Mouse (Mus musculus) limb, embryonic 15.5 days (tissue): Measurements from ENCODE around the gene Leng9. TPM values are rescaled to one million over a fixed set of nuclear protein-coding genes. Genes with fewer than 3 reads are reported as not detected.
A peak's percentile ranks its signal among the peaks of the same experiment; 100 is the strongest.

ENCODE experiments used
- ATAC-seq: fragments of 200-750 bp; cut with Nextera tagmentation; 2 replicates; pipeline ENCODE4 v1.8.0; 2017; ENCODE audit warnings: low read depth, moderate TSS enrichment; ENCODE audit not compliant: insufficient number of reproducible peaks, low FRiP score, low TSS enrichment
- H3K27ac ChIP-seq: fragments of 300-500 bp; sonication (generic); 2 replicates; pipeline ENCODE4 v1.5.1; 2015; ENCODE audit warnings: moderate library complexity, mild to moderate bottlenecking, inconsistent platforms
- H3K27me3 ChIP-seq: fragments of 300-500 bp; sonication (generic); 2 replicates; pipeline ENCODE4 v1.6.1; 2015; ENCODE audit warnings: inconsistent platforms
- H3K36me3 ChIP-seq: fragments of 300-500 bp; sonication (generic); 2 replicates; pipeline ENCODE4 v1.6.1; 2015; ENCODE audit warnings: inconsistent platforms
- H3K4me1 ChIP-seq: fragments of 300-500 bp; sonication (generic); 2 replicates; pipeline ENCODE4 v1.6.1; 2015; ENCODE audit warnings: inconsistent platforms
- H3K4me2 ChIP-seq: fragments of 300-500 bp; sonication (generic); 2 replicates; pipeline ENCODE4 v1.6.1; 2015; ENCODE audit warnings: mild to moderate bottlenecking, inconsistent platforms
- H3K4me3 ChIP-seq: fragments of 300-500 bp; sonication (generic); 2 replicates; pipeline ENCODE4 v1.5.1; 2015; ENCODE audit warnings: mild to moderate bottlenecking, inconsistent platforms
- H3K9ac ChIP-seq: fragments of 300-500 bp; sonication (generic); 2 replicates; pipeline ENCODE4 v1.6.1; 2015; ENCODE audit warnings: inconsistent platforms
- H3K9me3 ChIP-seq: fragments of 300-500 bp; sonication (generic); 2 replicates; pipeline ENCODE4 v1.6.1; 2016; ENCODE audit warnings: inconsistent platforms
- WGBS: fragments of 180-500 bp; shearing (Covaris S2); methylation state at CpG from one replicate; pipeline ENCODE4 v1.1.7; 2015; 5-methylcytosine and 5-hydroxymethylcytosine counted together
- polyA plus RNA-seq: library from polyadenylated mRNA; unstranded; fragments of >200 nt; fragmentation: Nextera tagmentation; extraction: Ambion mirVana; gene quantifications from 2 replicates; pipeline ENCODE4 v1.2.1, GENCODE M21; 2015

The Leng9 gene
- polyA plus RNA-seq, 1 experiment from 2014 or later, result 6.2 TPM

GRCm38 (mm10) chr7:4119976-4120921 is 29.9 kb downstream of the Leng9 start:
- no peak overlapping the region for H3K27ac ChIP-seq
- H3K36me3 ChIP-seq, result no peaks in the 10 kb centered on the region
- 28% methylated on average over 18 of the region's 19 CpGs for WGBS
- peaks cover 36% of the 10 kb centered on the region for H3K27me3 ChIP-seq
- H3K4me3 ChIP-seq, result peak overlapping the region; percentile 41
- peaks cover 27% of the 10 kb centered on the region for H3K4me1 ChIP-seq
- no peak overlapping the region for H3K9ac ChIP-seq
- no peaks in the 10 kb centered on the region for H3K9me3 ChIP-seq
- H3K4me2 ChIP-seq, result peak overlapping the region; percentile 78; the same call in 1 of the 2 replicates
- no peak for ATAC-seq

- Histone ChIP-seq H3K27me3 (peaks cover 36% of the 10 kb centered on the region), H3K36me3 (no peaks in the 10 kb centered on the region), H3K4me3 (peak within 1 kb of the TSS; percentile 41), H3K4me2 (peak within 1 kb of the TSS; percentile 78), H3K4me1 (peaks cover 20% of the 10 kb centered on the region), H3K9ac (peak within 1 kb of the TSS; percentile 45), H3K27ac (no peak within 1 kb of the TSS), H3K9me3 (no peaks in the 10 kb centered on the region)
- WGBS, result 1% methylated on average over 32 of the region's 37 CpGs
- ATAC-seq, result no peak
Observed at GRCm38 (mm10) chr7:4119344-4119902, 30.8 kb downstream of the Leng9 start, which contains the start of gene Ttyh1. Ttyh1 (plus strand) TSS chr7:4119408.

GRCm38 (mm10) chr7:4117050-4117814 is 32.9 kb downstream of the Leng9 start:
- WGBS, result 58% methylated on average over 8 of the region's 8 CpGs

GRCm38 (mm10) chr7:4111766-4112165 is 38.4 kb downstream of the Leng9 start:
- no peaks in the 10 kb centered on the region for H3K36me3 ChIP-seq
- no peaks in the 10 kb centered on the region for H3K9me3 ChIP-seq
- no peak overlapping the region for H3K27ac ChIP-seq
- no peaks in the 10 kb centered on the region for H3K27me3 ChIP-seq
- H3K9ac ChIP-seq, result no peak overlapping the region
- no peak overlapping the region for H3K4me2 ChIP-seq
- no peak overlapping the region for H3K4me3 ChIP-seq
- H3K4me1 ChIP-seq, result no peaks in the 10 kb centered on the region
- 46% methylated on average over 3 of the region's 3 CpGs for WGBS
- no peak for ATAC-seq

More at GRCm38 (mm10) chr7:4117050-4117814, 32.9 kb downstream of the Leng9 start:
- Histone ChIP-seq H3K9ac (no peak overlapping the region), H3K27me3 (peaks cover 36% of the 10 kb centered on the region), H3K36me3 (no peaks in the 10 kb centered on the region), H3K9me3 (no peaks in the 10 kb centered on the region), H3K4me3 (no peak overlapping the region), H3K4me1 (peaks cover 9% of the 10 kb centered on the region), H3K27ac (no peak overlapping the region), H3K4me2 (no peak overlapping the region)
- ATAC-seq, result no peak

- Histone ChIP-seq H3K4me1 (no peaks in the 10 kb centered on the region), H3K9me3 (no peaks in the 10 kb centered on the region), H3K27me3 (no peaks in the 10 kb centered on the region), H3K36me3 (no peaks in the 10 kb centered on the region), H3K27ac (no peak overlapping the region), H3K9ac (no peak overlapping the region), H3K4me3 (no peak overlapping the region), H3K4me2 (no peak overlapping the region)
- ATAC-seq, result no peak
- 14% methylated on average over 4 of the region's 4 CpGs for WGBS
Observed at GRCm38 (mm10) chr7:4103411-4103810, 46.8 kb downstream of the Leng9 start.

GRCm38 (mm10) chr7:4101144-4101543 is 49.0 kb downstream of the Leng9 start:
- no peak for ATAC-seq
- H3K9ac ChIP-seq, result no peak overlapping the region
- H3K36me3 ChIP-seq, result no peaks in the 10 kb centered on the region
- no peak overlapping the region for H3K4me2 ChIP-seq
- no peak overlapping the region for H3K4me3 ChIP-seq
- H3K27me3 ChIP-seq, result no peaks in the 10 kb centered on the region
- H3K4me1 ChIP-seq, result no peaks in the 10 kb centered on the region
- H3K27ac ChIP-seq, result no peak overlapping the region
- no peaks in the 10 kb centered on the region for H3K9me3 ChIP-seq
- WGBS, result 74% methylated on average over 5 of the region's 5 CpGs

GRCm38 (mm10) chr7:4098832-4099231 is 51.3 kb downstream of the Leng9 start:
- H3K9me3 ChIP-seq, result no peaks in the 10 kb centered on the region
- no peaks in the 10 kb centered on the region for H3K27me3 ChIP-seq
- WGBS, result 60% methylated on average over 2 of the region's 2 CpGs
- no peak for ATAC-seq
- H3K4me3 ChIP-seq, result no peak overlapping the region
- H3K36me3 ChIP-seq, result no peaks in the 10 kb centered on the region
- no peak overlapping the region for H3K9ac ChIP-seq
- no peak overlapping the region for H3K27ac ChIP-seq
- H3K4me1 ChIP-seq, result no peaks in the 10 kb centered on the region
- no peak overlapping the region for H3K4me2 ChIP-seq

- Histone ChIP-seq H3K36me3 (no peaks in the 10 kb centered on the region), H3K27ac (no peak overlapping the region), H3K27me3 (no peaks in the 10 kb centered on the region), H3K4me1 (no peaks in the 10 kb centered on the region), H3K9ac (no peak overlapping the region), H3K9me3 (no peaks in the 10 kb centered on the region), H3K4me3 (no peak overlapping the region), H3K4me2 (no peak overlapping the region)
- WGBS, result 68% methylated on average over 2 of the region's 2 CpGs
- ATAC-seq, result no peak
Observed at GRCm38 (mm10) chr7:4098301-4098700, 51.9 kb downstream of the Leng9 start.

Other genes with a start within 250 kb of the Leng9 start
- 0.26 and 0.37 TPM in 2 replicates for gene Lilra6, start 234.9 kb downstream of the Leng9 start, polyA plus RNA-seq
- 0.79 and 1.0 TPM in 2 replicates for gene Lair1, start 87.2 kb downstream of the Leng9 start, polyA plus RNA-seq
- 2.6 and 3.3 TPM in 2 replicates for gene Ttyh1, start 31.0 kb downstream of the Leng9 start, polyA plus RNA-seq
- 56.7 and 57.3 TPM in 2 replicates for gene Leng8, start 13.3 kb downstream of the Leng9 start, polyA plus RNA-seq
- gene Cdc42ep5, start 14.5 kb upstream of the Leng9 start, polyA plus RNA-seq, result 80.6 and 82.3 TPM in 2 replicates
- 0.06 TPM in 1 of 2 replicates, not detected in the other for gene Lilra5, start 87.4 kb upstream of the Leng9 start, polyA plus RNA-seq
- gene Ncr1, start 187.3 kb upstream of the Leng9 start, polyA plus RNA-seq, result not detected in 2 replicates
- 0.12 TPM in 1 of 2 replicates, not detected in the other for gene Gp6, start 247.4 kb upstream of the Leng9 start, polyA plus RNA-seq